Mouse (Mus musculus) urinary bladder, postnatal 36 days (tissue): ENCODE data around the gene Med10.

Source experiments
- DNase-seq, 2 experiments: peaks; one replicate each; pipeline ENCODE4 v3.0.0; 2022; ENCODE audit warnings: low spot score in 2 of 2, mixed read lengths in 1 of 2

Gene Med10

DNA sequence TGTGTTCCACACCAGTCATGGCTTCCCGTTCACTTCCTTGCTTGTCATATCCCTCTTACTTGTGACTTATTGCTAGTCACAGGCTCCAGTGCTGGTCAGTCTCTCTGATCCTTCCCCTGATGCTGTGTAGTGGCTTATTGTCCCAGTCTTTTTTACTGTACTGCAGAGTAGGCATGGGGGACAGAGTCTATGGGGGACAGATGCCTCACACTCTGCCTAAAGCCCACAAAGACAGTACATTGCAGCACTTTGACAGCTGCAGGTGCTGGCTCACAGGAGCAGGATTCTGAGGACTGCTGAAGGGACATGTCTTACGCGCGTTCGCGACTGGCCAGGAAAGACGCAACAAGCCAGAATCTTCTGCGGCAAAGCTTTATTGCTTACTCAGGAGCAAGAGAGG lies 28.4 kb downstream of the Med10 start:
- DNase-seq: no peak

GRCm38 (mm10) chr13:69832578-69832977 lies 30.4 kb downstream of the Med10 start:
- DNase-seq: no peak

GRCm38 (mm10) chr13:69833416-69833815 lies 31.2 kb downstream of the Med10 start:
- no peak for DNase-seq

GRCm38 (mm10) chr13:69845592-69845991 lies 43.4 kb downstream of the Med10 start:
- no peak for DNase-seq

- no peak for DNase-seq
Measured at GRCm38 (mm10) chr13:69849579-69849978, 47.4 kb downstream of the Med10 start.

DNA sequence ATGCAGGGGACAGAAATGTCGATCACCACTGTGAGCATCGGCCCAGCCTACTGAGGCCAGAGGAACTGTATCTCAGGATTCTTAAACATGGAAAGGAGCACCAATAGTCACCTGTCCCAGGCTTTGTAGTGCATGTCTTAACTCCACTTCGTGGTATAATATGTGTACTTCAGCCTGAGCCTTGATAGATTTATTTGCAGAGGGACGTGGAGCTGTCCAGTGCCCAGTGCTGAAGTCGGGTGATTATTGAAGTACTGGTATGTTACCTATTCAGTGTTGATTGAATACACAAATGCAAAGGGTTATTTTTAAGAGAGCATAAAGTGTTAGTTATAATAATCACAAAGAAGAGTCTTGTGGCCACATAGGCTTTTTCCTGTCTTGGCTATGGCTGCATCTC lies 50.1 kb downstream of the Med10 start:
- no peak for DNase-seq

DNA sequence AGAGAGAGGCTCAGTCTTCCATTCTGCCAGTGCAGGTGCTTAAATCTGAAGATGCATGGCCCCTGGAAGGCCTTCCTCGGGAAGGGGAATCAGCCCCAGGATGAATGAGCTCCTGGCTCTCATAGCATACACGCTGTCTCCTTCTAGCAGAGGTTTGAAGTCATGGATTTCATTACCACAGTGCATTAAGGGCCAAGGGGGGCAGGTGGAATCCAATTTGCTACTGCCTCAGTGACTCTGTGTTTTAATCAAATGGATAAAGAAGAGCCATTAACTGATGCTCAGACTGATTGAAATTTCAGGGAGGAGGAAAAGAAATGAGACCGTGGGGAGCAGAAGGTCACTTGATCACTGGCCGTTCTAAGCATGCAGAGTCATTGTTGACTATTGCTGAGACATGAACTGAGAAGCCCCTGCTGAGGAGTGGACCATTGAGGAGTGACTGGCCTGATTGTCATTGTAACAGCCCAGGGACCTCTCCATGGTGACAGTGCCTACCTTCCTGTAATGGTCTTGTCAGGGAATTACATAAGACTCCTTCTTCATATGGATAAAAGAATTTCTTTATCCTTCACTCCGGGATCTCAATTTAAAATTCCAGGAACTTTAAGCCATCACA lies 51.3 kb downstream of the Med10 start:
- DNase-seq: no peak

- DNase-seq: no peak
Measured at GRCm38 (mm10) chr13:69855941-69856340, 53.7 kb downstream of the Med10 start.

GRCm38 (mm10) chr13:69862276-69862675 lies 60.1 kb downstream of the Med10 start:
- DNase-seq: no peak

- no peak for DNase-seq
Measured at GRCm38 (mm10) chr13:69864911-69865310, 62.7 kb downstream of the Med10 start.
